Mouse (Mus musculus) left cerebral cortex, adult 2 months (tissue): ENCODE data around the gene Tent5a. TPM values are rescaled to one million over a fixed set of nuclear protein-coding genes. Genes with fewer than 3 reads are reported as not detected.

Experiments
- DNase-seq, 2 experiments: peaks; one replicate each; pipeline ENCODE4 v3.0.0; 2021 to 2022; ENCODE audit warnings: low spot score in 2 of 2, mixed read lengths in 1 of 2; ENCODE audit errors: extremely low spot score in 1 of 2
- H3K27ac ChIP-seq: fragments of 200-600 bp; 2 replicates; pipeline ENCODE4 v1.8.1; 2022
- H3K4me3 ChIP-seq: fragments of 200-600 bp; 2 replicates; pipeline ENCODE4 v1.8.1; 2022
- CTCF ChIP-seq: fragments of 200-600 bp; IDR thresholded peaks from 2 replicates; pipeline ENCODE4 v1.8.1; 2022; ENCODE audit warnings: antibody characterized with exemption, mild to moderate bottlenecking, moderate library complexity
- intact Hi-C: fragments of 180-260 bp; cut with DNase I; formaldehyde crosslinking; loops from one replicate; pipeline ENCODE4 v1.15.1; 2025
- long read RNA-seq, 2 experiments: library from polyadenylated mRNA; stranded (forward); transcript quantifications; one replicate each; pipeline ENCODE4 v2.0.0; 2021; ENCODE audit warnings: borderline mapping rate in 2 of 2
- total RNA-seq, 2 experiments: library from RNA; stranded (reverse); gene quantifications; 2 replicates each; pipeline ENCODE4 v1.2.3; 2021

Gene Tent5a
- 1 to 10 TPM; 3.2 to 5.3 TPM for total RNA-seq
- long read RNA-seq, experiment 1, full-length matches to known transcripts: 2 of 4 reads
- long read RNA-seq, experiment 1, partial matches to known transcripts: 1 of 4 reads
- long read RNA-seq, experiment 1, other reads (novel, unspliced or antisense): 1 of 4 reads
- long read RNA-seq, experiment 2, full-length matches to known transcripts: 5 of 7 reads
- long read RNA-seq, experiment 2, partial matches to known transcripts: 1 of 7 reads
- long read RNA-seq, experiment 2, other reads (novel, unspliced or antisense): 1 of 7 reads

- TF ChIP-seq CTCF: no peak; the same call in 1 of the 2 replicates
- Histone ChIP-seq H3K4me3 (peak within 1 kb of the TSS; percentile 60), H3K27ac (peak within 1 kb of the TSS; percentile 72)
- intact Hi-C loops: loop anchor here (2.0 to 10.0 kb wide), 7 partner anchors 260 to 1370 kb away; no protein-coding TSS in a partner anchor
- DNase-seq: peak; percentile 39 to 64
These were observed at the start of gene Tent5a for GRCm38 (mm10) chr9:85327242-85328211. Tent5a (minus strand) TSS chr9:85327348.

DNA sequence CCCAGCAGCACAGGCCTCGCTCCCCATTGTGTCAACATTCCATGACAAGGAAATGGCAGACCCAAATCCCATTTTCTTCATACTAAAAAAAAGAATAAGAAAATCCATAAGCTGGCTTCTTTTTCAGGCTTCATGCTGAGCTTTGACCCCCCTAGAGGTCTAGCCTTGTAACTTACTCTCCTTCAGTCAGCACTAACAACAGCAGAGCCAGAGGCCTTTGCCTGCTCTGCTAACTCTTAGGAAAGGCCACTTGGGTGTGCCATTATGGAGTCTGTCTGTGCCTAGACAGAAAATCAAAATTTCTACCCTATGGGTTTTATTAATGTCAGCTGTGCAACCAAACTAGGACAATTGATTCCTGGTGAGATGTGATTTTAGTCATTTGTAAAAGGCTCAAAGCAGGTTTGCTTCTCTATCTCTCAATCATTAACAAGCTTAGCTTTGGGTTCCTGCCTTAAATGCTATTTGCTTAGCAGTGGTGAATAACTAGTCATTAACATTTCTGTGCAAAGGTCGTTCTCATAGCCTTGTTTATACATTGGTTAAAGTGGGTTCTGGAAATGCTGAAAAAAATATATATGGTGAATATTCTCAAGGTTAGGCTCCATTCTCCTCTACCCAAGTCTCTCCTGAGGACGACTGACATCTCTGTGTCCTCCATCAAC, 49.6 kb upstream of the Tent5a start:
- TF ChIP-seq CTCF: no peak
- no peak for DNase-seq
- intact Hi-C loops: no loop called here

DNA sequence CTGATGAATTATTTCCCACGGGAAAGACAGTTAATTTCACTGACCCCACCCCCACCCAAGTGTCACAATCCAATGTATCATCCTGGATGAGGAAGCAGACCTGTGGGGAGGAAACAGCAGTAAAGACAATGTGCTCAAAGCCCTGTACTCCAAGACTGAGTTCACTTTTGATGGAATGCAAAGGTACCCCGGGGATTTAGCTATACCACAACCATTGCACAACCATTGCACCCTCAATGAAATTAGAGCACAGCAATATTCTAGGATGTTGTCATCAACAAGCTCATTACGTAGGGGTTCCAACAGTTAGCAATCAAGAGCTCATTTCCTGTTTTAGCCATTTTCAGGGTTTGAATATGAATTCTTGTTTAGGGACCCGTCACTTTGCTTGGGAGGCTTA, 48.0 kb upstream of the Tent5a start:
- H3K27ac ChIP-seq: no peak overlapping the region
- no peak for DNase-seq
- intact Hi-C loops: no loop called here
- TF ChIP-seq CTCF: no peak
- no peak overlapping the region for H3K4me3 ChIP-seq

More for the DNA sequence above, 49.6 kb upstream of the Tent5a start:
- Histone ChIP-seq H3K27ac (no peak overlapping the region), H3K4me3 (no peak overlapping the region)

GRCm38 (mm10) chr9:85372034-85372433, 44.9 kb upstream of the Tent5a start:
- no peak for DNase-seq
- H3K4me3 ChIP-seq: no peak overlapping the region
- intact Hi-C loops: no loop called here
- H3K27ac ChIP-seq: no peak overlapping the region
- TF ChIP-seq CTCF: no peak

DNA sequence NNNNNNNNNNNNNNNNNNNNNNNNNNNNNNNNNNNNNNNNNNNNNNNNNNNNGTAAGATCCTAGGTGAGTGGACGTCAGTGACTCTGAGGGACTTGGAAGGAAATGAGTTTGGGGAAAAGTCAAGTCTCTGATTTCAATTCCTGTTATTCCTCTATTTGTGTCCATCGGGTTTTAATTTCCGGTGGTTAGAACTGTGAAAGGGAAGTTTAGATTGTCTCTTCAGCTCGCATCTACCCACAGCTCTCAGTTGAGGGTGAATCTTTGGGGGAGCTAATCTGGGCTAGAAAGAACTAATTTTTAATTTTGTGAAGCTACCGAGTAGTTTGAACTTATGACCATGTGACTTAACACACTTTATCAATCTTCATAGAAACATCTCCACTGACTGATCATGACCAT, 42.4 kb upstream of the Tent5a start:
- no peak for DNase-seq

DNA sequence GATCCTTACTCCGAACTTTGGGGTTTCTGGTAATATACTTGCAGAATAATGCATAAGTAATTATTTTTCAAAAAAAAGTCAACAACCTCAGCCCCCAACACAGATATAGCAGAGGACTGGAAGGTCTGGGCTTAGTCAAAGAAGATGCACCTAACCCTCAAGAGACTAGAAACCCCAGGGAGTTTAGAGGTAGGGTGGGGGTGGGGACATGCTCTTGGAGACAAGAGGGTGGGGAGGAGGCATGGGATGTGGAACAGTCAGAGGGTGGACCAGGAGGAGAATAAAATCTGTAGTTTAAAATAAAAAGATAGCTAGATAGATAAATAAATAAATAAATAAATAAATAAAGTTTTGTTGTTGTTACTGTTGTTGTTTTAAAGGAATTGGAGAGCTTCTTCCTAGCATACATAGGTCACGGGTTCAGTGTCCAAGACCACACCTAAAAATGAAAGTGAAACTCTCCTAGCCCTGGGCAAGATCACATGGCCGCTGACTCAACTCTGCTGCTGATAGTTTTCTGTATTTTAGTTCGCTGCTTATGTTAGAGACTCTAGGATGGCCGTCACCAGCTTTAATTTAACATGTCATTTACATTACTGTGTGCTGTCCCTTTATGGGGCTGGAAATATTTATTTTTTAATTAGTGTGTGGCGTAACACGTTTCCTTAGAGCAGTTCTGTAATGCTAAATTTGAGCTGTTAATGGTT, 30.2 kb upstream of the Tent5a start:
- TF ChIP-seq CTCF: no peak
- H3K27ac ChIP-seq: no peak overlapping the region
- intact Hi-C loops: no loop called here
- no peak overlapping the region for H3K4me3 ChIP-seq
- DNase-seq: no peak

More for the DNA sequence above, 42.4 kb upstream of the Tent5a start:
- H3K27ac ChIP-seq: no peak overlapping the region
- TF ChIP-seq CTCF: no peak
- intact Hi-C loops: no loop called here
- H3K4me3 ChIP-seq: no peak overlapping the region

GRCm38 (mm10) chr9:85355559-85355958, 28.4 kb upstream of the Tent5a start:
- Histone ChIP-seq H3K27ac (no peak overlapping the region), H3K4me3 (no peak overlapping the region)
- intact Hi-C loops: no loop called here
- no peak for TF ChIP-seq CTCF
- DNase-seq: no peak

DNA sequence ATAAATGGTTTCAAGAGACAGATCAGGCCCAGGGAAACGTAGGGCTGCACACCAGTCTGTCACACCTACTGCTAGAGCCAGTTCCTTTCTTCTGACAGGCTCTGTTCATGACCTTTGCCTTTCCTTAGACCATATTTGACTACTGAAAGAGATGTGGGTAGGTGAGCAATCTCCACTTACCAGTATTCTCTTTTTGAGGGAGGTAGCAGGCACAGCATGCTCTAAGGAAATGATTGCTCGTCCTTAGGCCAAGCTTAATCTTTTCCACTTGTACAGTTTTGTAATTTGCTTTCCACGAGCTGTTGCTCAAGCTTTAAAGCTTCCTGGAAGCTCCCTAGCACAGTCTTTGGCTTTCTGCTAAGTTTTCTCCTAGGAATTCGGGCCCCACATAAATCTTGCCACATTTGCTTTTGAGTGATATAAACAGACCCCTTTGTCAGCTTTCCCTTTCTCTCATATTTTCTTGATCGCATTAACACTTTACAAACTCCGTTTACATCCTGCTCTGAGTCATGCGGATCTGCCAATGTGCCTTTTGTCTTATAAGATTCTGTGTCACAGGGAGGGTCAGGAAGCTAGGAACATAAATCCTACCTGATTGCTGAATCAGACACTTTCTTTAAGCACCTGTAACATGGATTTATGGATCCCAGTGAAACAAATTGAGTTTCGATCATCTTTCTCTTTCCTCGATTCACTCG, 20.8 kb upstream of the Tent5a start:
- TF ChIP-seq CTCF: no peak
- intact Hi-C loops: no loop called here
- no peak overlapping the region for H3K4me3 ChIP-seq

GRCm38 (mm10) chr9:85342892-85343785, 16.0 kb upstream of the Tent5a start:
- intact Hi-C loops: no loop called here
- DNase-seq: no peak
- H3K4me3 ChIP-seq: no peak overlapping the region
- no peak for TF ChIP-seq CTCF
- H3K27ac ChIP-seq: no peak overlapping the region

More for the DNA sequence above, 20.8 kb upstream of the Tent5a start:
- H3K27ac ChIP-seq: no peak overlapping the region
- DNase-seq: no peak

DNA sequence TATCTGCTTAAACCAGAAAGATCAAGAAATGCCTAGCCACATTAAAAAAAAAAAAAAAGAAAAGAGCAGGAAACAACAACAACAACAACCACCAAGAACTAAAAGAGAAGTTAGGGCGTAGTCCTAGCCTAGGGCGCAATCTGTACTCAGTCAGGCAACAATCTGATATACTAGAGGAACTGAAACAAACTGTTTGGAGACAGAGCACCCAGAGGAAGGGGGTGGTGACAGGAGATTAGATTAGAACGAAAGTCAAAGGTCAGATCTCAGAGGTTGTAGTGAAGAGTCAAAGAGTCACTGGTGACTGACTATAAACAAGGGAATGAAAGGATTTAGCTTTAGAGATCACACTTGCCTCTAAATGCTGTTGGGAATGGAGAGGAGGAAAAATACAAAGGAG, 13.2 kb upstream of the Tent5a start:
- intact Hi-C loops: no loop called here
- no peak for TF ChIP-seq CTCF
- Histone ChIP-seq H3K27ac (no peak overlapping the region), H3K4me3 (no peak overlapping the region)
- DNase-seq: no peak
